ENCODE assay signal across 9 mouse cellular contexts in genomic region chr5:127615459-127615858, GRCm38 (mm10). TPM values are rescaled to one million over a fixed set of nuclear protein-coding genes. Genes with fewer than 3 reads are reported as not detected.
DNase-seq lines count a peak whose midpoint lies in the region; ATAC-seq and TF ChIP-seq lines count a peak whose summit lies in the region.
"Had no signal": no experiment of that assay in that cellular context is flagged by ENCODE, and none has a peak within 500 bp of the region (broad histone marks: within the 10 kb centered on the region; RNA-seq: fewer than 3 reads in every experiment).

No protein-coding gene starts in this region.

- H3K27ac ChIP-seq in layer of hippocampus, adult 2 months, result peak overlapping the region; percentile 96; the same call in 1 of the 2 replicates
- no peak overlapping the region for H3K27ac ChIP-seq in forebrain, embryonic 10.5 days
- no peak overlapping the region for H3K27ac ChIP-seq in limb, embryonic 11.5 days (replicated peaks; ENCODE audit: low read depth, low read length)
- no peak overlapping the region for H3K27ac ChIP-seq in neural tube, embryonic 14.5 days (ENCODE audit: low read depth, low read length)

- peaks cover 12% of the 10 kb centered on the region; the same call in 1 of the 2 replicates for H3K36me3 ChIP-seq in forebrain, embryonic 10.5 days (replicated peaks)
- H3K36me3 ChIP-seq in limb, embryonic 11.5 days (ENCODE audit: control insufficient read depth, insufficient read depth, low read length), result no peaks in the 10 kb centered on the region
- no peaks in the 10 kb centered on the region for H3K36me3 ChIP-seq in neural tube, embryonic 14.5 days (ENCODE audit: control insufficient read depth, insufficient read depth, low read length)

- no peaks in the 10 kb centered on the region for H3K27me3 ChIP-seq in forebrain, embryonic 10.5 days (ENCODE audit: poor library complexity, severe bottlenecking)
- no peaks in the 10 kb centered on the region for H3K27me3 ChIP-seq in limb, embryonic 11.5 days (ENCODE audit: control insufficient read depth, insufficient read depth, low read length)
- no peaks in the 10 kb centered on the region for H3K27me3 ChIP-seq in neural tube, embryonic 14.5 days (ENCODE audit: control insufficient read depth, insufficient read depth, low read length)

- H3K4me1 ChIP-seq in forebrain, embryonic 10.5 days, result peaks cover 33% of the 10 kb centered on the region
- H3K4me1 ChIP-seq in limb, embryonic 11.5 days (ENCODE audit: control insufficient read depth, insufficient read depth, low read length), result peaks cover 6% of the 10 kb centered on the region
- peaks cover 27% of the 10 kb centered on the region for H3K4me1 ChIP-seq in neural tube, embryonic 14.5 days (ENCODE audit: control insufficient read depth, insufficient read depth, low read length)

- H3K4me3 ChIP-seq in layer of hippocampus, adult 2 months, result peak overlapping the region; percentile 92
- peak overlapping the region; percentile 98 for H3K4me3 ChIP-seq in forebrain, embryonic 10.5 days
- H3K4me3 ChIP-seq in limb, embryonic 11.5 days (ENCODE audit: low read depth, low read length), result peak overlapping the region; percentile 98; the same call in 1 of the 2 replicates
- H3K4me3 ChIP-seq in neural tube, embryonic 14.5 days (ENCODE audit: low read depth, low read length), result peak overlapping the region; percentile 98; the same call in 1 of the 2 replicates

- 90% methylated on average over 3 of the region's 3 CpGs for WGBS in forebrain, embryonic 10.5 days
- 84% methylated on average over 3 of the region's 3 CpGs for WGBS in limb, embryonic 11.5 days
- 85% methylated on average over 3 of the region's 3 CpGs for WGBS in neural tube, embryonic 14.5 days

- H3K4me2 ChIP-seq in limb, embryonic 11.5 days (ENCODE audit: low read depth, severe bottlenecking), result peak overlapping the region; percentile 95
- peak overlapping the region; percentile 98 for H3K4me2 ChIP-seq in neural tube, embryonic 14.5 days (ENCODE audit: low read depth, low read length)

- peak overlapping the region; percentile 95; the same call in 1 of the 2 replicates for H3K9ac ChIP-seq in limb, embryonic 11.5 days (ENCODE audit: low read length)
- H3K9ac ChIP-seq in neural tube, embryonic 14.5 days (replicated peaks; ENCODE audit: low read depth, low read length), result no peak overlapping the region

- no peak for TF ChIP-seq CTCF in layer of hippocampus, adult 2 months (conservative IDR thresholded peaks at IDR 0.05)

- ATAC-seq in limb, embryonic 11.5 days (ENCODE audit: insufficient number of reproducible peaks, low FRiP score, low TSS enrichment, low read depth), result no peak
- no peak for ATAC-seq in neural tube, embryonic 14.5 days (ENCODE audit: low read depth)
- no peak for ATAC-seq in megakaryocyte-erythroid progenitor cell, adult 5-6 weeks (replicated peaks; ENCODE audit: low FRiP score, low TSS enrichment, poor library complexity, severe bottlenecking)

- DNase-seq in layer of hippocampus, adult 2 months (ENCODE audit: low spot score in 2 of 2), result no peak
- DNase-seq in layer of hippocampus, postnatal 10 days (ENCODE audit: low spot score in 2 of 2), result no peak
- no peak for DNase-seq in forebrain, embryonic 10.5 days (ENCODE audit: extremely low spot score, low spot score)
- no peak for DNase-seq in limb, embryonic 11.5 days (ENCODE audit: low spot score)
- no peak for DNase-seq in layer of hippocampus, adult 8-10 months (ENCODE audit: low spot score in 2 of 2)
- no peak for DNase-seq in frontal cortex, postnatal 10 days (ENCODE audit: low spot score in 2 of 2)
- DNase-seq: layer of hippocampus, postnatal 36 days had no signal

- H3K9me3 ChIP-seq in forebrain, embryonic 10.5 days, result no peaks in the 10 kb centered on the region
- no peaks in the 10 kb centered on the region for H3K9me3 ChIP-seq in limb, embryonic 11.5 days (ENCODE audit: control insufficient read depth, low read length)
- no peaks in the 10 kb centered on the region for H3K9me3 ChIP-seq in neural tube, embryonic 14.5 days (ENCODE audit: control insufficient read depth, low read length)

RNA-seq across cellular contexts. Expression of gene Glt1d1, which starts 16.6 kb away (rescaled TPM):
- 10 to 100 TPM; 24.7 to 28.6 TPM for total RNA-seq in layer of hippocampus, adult 2 months (2021)
- 10 to 100 TPM; 19.1 to 21.6 TPM for total RNA-seq in layer of hippocampus, postnatal 10 days (2021)
- polyA plus RNA-seq in forebrain, embryonic 10.5 days (2016; fragmentation: Nextera tagmentation; extraction: Ambion mirVana), result 1.2 and 1.9 TPM in 2 replicates
- polyA plus RNA-seq in limb, embryonic 11.5 days (2014; fragmentation: Nextera tagmentation; extraction: Ambion mirVana), result 0.33 and 1.2 TPM in 2 replicates
- 1.4 and 2.8 TPM in 2 replicates for polyA plus RNA-seq in neural tube, embryonic 14.5 days (2014; fragmentation: Nextera tagmentation; extraction: Ambion mirVana)
- total RNA-seq in layer of hippocampus, adult 8-10 months (2022), result 10 to 100 TPM; 25.8 to 32.5 (median 26.7) TPM
- total RNA-seq in megakaryocyte-erythroid progenitor cell, adult 5-6 weeks (2014; fragmentation: Nextera tagmentation), result not detected in 2 replicates
- total RNA-seq in megakaryocyte-erythroid progenitor cell, adult 5-6 weeks (2017), result not detected in 2 replicates

RNA-seq across cellular contexts. Expression of gene Slc15a4, which starts 17.2 kb away (rescaled TPM):
- 10 to 100 TPM; 24.0 to 26.4 TPM for total RNA-seq in layer of hippocampus, adult 2 months (2021)
- 10 to 100 TPM; 23.9 to 30.0 TPM for total RNA-seq in layer of hippocampus, postnatal 10 days (2021)
- polyA plus RNA-seq in forebrain, embryonic 10.5 days (2016; fragmentation: Nextera tagmentation; extraction: Ambion mirVana), result 25.3 and 25.9 TPM in 2 replicates
- polyA plus RNA-seq in limb, embryonic 11.5 days (2014; fragmentation: Nextera tagmentation; extraction: Ambion mirVana), result 22.4 and 24.6 TPM in 2 replicates
- 21.0 and 21.3 TPM in 2 replicates for polyA plus RNA-seq in neural tube, embryonic 14.5 days (2014; fragmentation: Nextera tagmentation; extraction: Ambion mirVana)
- 10 to 100 TPM; 26.1 to 38.4 (median 32.1) TPM for total RNA-seq in layer of hippocampus, adult 8-10 months (2022)
- total RNA-seq in megakaryocyte-erythroid progenitor cell, adult 5-6 weeks (2014; fragmentation: Nextera tagmentation), result 18.2 and 26.6 TPM in 2 replicates
- total RNA-seq in megakaryocyte-erythroid progenitor cell, adult 5-6 weeks (2017), result 12.9 and 13.1 TPM in 2 replicates

Comparison
In these comparisons a context has a peak if more than half of its experiments do, and no peak if none do; other contexts are left out.
1. RNA of gene Glt1d1, which starts 16.6 kb away (total RNA-seq): 24.7 to 28.6 TPM in layer of hippocampus, adult 2 months, 25.8 to 32.5 TPM in layer of hippocampus, adult 8-10 months and 19.1 to 21.6 TPM in layer of hippocampus, postnatal 10 days; not detected in megakaryocyte-erythroid progenitor cell, adult 5-6 weeks; every median in the first group is over 10 times any median in the second.
2. Peak in every context shown above with its lines, with median percentiles within 50 percentile points of each other: H3K4me3 ChIP-seq.